Mouse (Mus musculus) stomach, embryonic 16.5 days (tissue): ENCODE data around the gene Kcnma1. TPM values are rescaled to one million over a fixed set of nuclear protein-coding genes. Genes with fewer than 3 reads are reported as not detected.
A peak's percentile ranks its signal among the peaks of the same experiment; 100 is the strongest.

Source experiments
- ATAC-seq: fragments of 200-750 bp; cut with Nextera tagmentation; 2 replicates; pipeline ENCODE4 v1.8.0; 2017; ENCODE audit warnings: moderate number of reproducible peaks, moderate TSS enrichment; ENCODE audit not compliant: insufficient read depth, low FRiP score
- H3K27ac ChIP-seq: fragments of 300-500 bp; sonication (generic); 2 replicates; pipeline ENCODE4 v1.5.1; 2014; ENCODE audit warnings: low read length
- H3K27me3 ChIP-seq: fragments of 300-500 bp; sonication (generic); 2 replicates; pipeline ENCODE4 v1.6.1; 2014; ENCODE audit warnings: low read length, control low read depth, mixed read lengths; ENCODE audit not compliant: control insufficient read depth, insufficient read depth
- H3K36me3 ChIP-seq: fragments of 300-500 bp; sonication (generic); 2 replicates; pipeline ENCODE4 v1.6.1; 2014; ENCODE audit warnings: low read length; ENCODE audit not compliant: control insufficient read depth, insufficient read depth
- H3K4me1 ChIP-seq: fragments of 300-500 bp; sonication (generic); 2 replicates; pipeline ENCODE4 v1.6.1; 2014; ENCODE audit warnings: low read length, control low read depth, mixed read lengths; ENCODE audit not compliant: control insufficient read depth, insufficient read depth
- H3K4me2 ChIP-seq: fragments of 300-500 bp; sonication (generic); 2 replicates; pipeline ENCODE4 v1.6.1; 2014; ENCODE audit warnings: low read depth, low read length, mixed read lengths
- H3K4me3 ChIP-seq: fragments of 300-500 bp; sonication (generic); replicated peaks from 2 replicates; pipeline ENCODE4 v1.5.1; 2014; ENCODE audit warnings: mild to moderate bottlenecking, low read length
- H3K9ac ChIP-seq: fragments of 300-500 bp; sonication (generic); 2 replicates; pipeline ENCODE4 v1.6.1; 2014; ENCODE audit warnings: low read length
- H3K9me3 ChIP-seq: fragments of 300-500 bp; sonication (generic); replicated peaks from 2 replicates; pipeline ENCODE4 v1.6.1; 2016; ENCODE audit warnings: low read length, control low read depth; ENCODE audit not compliant: control insufficient read depth
- WGBS: fragments of 180-500 bp; shearing (Covaris S2); extraction: QIAGEN DNeasy Blood & Tissue Kit; methylation state at CpG from one replicate; pipeline ENCODE4 v1.1.7; 2014; 5-methylcytosine and 5-hydroxymethylcytosine counted together
- polyA plus RNA-seq: library from polyadenylated mRNA; unstranded; fragments of >200 nt; fragmentation: Nextera tagmentation; extraction: Ambion mirVana; gene quantifications from 2 replicates; pipeline ENCODE4 v1.2.1, GENCODE M21; 2015

Gene Kcnma1
- polyA plus RNA-seq, 1 experiment from 2014 or later: 13.4 TPM

DNA sequence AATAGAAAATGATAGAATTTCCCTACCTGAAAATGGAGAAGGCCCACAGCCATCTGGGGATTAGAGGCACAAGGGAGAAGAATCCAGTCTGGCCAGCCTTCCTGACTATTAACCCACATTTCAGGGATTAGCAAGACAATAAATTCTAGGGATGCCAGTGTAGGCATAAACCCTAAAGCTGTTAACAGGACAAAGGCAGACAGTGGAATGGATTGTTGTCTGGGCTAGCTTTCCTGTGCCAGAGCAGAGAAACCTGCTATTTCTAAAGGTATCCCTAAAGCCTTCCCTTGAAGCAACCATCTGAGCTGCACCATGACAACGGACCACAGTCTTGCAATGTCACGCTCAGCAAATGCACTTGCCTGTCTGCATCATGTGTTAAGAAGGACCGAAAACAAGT lies 642.3 kb downstream of the Kcnma1 start:
- ATAC-seq: no peak
- no peaks in the 10 kb centered on the region for H3K4me1 ChIP-seq
- WGBS: 84% methylated on average over 3 of the region's 3 CpGs
- no peaks in the 10 kb centered on the region for H3K36me3 ChIP-seq
- H3K9ac ChIP-seq: no peak overlapping the region
- H3K4me2 ChIP-seq: no peak overlapping the region
- H3K27me3 ChIP-seq: no peaks in the 10 kb centered on the region
- H3K9me3 ChIP-seq: no peaks in the 10 kb centered on the region
- no peak overlapping the region for H3K4me3 ChIP-seq
- no peak overlapping the region for H3K27ac ChIP-seq

DNA sequence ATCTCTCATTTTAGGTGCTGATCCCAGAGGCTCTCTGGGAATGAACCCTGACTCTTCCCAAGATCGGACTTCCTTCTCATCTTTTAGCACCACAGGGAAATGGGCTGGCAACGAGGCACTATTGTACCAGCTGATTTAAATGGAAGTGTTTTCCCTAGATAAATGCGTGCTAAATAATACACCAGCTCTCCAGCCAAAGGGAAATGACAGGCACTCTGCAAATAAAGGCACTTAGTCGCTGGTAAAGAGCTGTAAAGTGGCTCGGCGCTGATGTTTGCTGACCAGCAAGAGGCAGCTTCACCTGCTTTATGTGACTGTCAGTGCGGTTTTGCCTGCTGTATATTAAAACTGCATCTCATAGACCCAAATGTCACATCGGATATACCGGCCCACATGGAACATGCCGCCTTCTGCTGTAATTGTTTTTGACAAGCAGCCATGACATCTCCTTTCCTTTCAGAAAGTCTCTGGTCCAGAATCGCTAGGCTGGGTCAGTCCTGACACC lies 653.7 kb downstream of the Kcnma1 start:
- ATAC-seq: no peak
- H3K27ac ChIP-seq: no peak overlapping the region
- no peak overlapping the region for H3K4me3 ChIP-seq
- H3K4me2 ChIP-seq: no peak overlapping the region
- no peak overlapping the region for H3K9ac ChIP-seq
- H3K9me3 ChIP-seq: no peaks in the 10 kb centered on the region
- no peaks in the 10 kb centered on the region for H3K27me3 ChIP-seq
- no peaks in the 10 kb centered on the region for H3K36me3 ChIP-seq
- no peaks in the 10 kb centered on the region for H3K4me1 ChIP-seq
- 55% methylated on average over 11 of the region's 11 CpGs for WGBS

DNA sequence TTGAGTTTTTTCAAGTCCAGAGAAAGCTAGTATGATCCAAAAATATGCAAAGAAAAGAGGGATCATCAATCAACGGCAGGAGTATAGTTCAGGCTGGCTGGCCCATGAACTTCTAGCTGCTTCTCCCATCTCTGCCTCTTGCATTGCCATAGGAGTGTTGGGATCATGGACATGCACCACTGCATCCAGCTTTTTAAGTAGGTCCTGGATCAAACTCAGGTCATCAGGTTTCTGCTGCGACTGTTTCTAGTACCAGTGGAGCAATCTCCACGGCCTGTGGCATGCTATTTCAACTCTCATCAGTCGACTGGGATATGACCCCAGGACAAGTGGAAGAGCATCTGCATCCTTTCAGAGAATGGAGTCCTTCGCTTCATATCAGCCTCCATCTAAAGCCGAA lies 655.5 kb downstream of the Kcnma1 start:
- WGBS: 91% methylated on average over 6 of the region's 6 CpGs
- no peak for ATAC-seq
- Histone ChIP-seq H3K9me3 (no peaks in the 10 kb centered on the region), H3K36me3 (no peaks in the 10 kb centered on the region), H3K9ac (no peak overlapping the region), H3K27ac (no peak overlapping the region), H3K4me3 (no peak overlapping the region), H3K4me2 (no peak overlapping the region), H3K4me1 (no peaks in the 10 kb centered on the region), H3K27me3 (no peaks in the 10 kb centered on the region)

DNA sequence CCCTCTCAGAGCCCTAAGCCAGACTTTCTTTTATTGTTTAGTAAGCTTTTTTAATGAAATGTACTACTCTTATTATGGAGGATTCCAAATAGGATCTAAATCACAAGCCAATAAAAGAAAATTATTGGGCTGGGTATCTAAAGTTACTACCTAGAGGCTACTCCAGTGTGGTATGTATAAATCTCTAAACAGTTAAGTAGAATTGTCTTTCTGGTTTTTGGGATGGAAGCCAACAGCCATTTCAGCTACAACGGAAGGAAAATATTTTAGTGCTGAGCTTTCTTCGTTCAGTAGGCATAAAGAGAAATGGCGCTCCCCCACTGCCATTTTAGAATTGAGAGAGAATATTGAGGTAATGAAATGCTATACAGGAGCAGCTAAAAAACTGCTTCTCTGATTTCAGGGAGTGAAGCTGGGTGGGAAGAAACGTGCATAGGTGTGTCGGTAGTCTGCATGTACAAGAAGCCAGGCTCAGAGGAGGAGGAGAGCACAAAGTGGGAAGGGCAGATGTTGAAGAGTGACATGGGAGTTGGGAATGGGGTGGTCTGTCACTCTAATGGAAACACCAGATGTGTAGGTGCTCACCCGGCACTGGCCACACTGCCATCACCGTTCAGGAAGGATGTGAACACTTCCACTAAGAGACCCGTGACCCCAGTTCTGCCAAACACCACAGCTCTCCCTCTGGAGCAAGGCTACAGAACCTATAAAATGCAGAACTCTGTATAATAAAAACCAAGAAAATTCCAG lies 656.6 kb downstream of the Kcnma1 start:
- no peak overlapping the region for H3K4me2 ChIP-seq
- H3K36me3 ChIP-seq: no peaks in the 10 kb centered on the region
- no peaks in the 10 kb centered on the region for H3K9me3 ChIP-seq
- no peaks in the 10 kb centered on the region for H3K4me1 ChIP-seq
- H3K27me3 ChIP-seq: no peaks in the 10 kb centered on the region
- H3K27ac ChIP-seq: no peak overlapping the region
- no peak overlapping the region for H3K4me3 ChIP-seq
- H3K9ac ChIP-seq: no peak overlapping the region
- 72% methylated on average over 8 of the region's 8 CpGs for WGBS
- ATAC-seq: no peak

DNA sequence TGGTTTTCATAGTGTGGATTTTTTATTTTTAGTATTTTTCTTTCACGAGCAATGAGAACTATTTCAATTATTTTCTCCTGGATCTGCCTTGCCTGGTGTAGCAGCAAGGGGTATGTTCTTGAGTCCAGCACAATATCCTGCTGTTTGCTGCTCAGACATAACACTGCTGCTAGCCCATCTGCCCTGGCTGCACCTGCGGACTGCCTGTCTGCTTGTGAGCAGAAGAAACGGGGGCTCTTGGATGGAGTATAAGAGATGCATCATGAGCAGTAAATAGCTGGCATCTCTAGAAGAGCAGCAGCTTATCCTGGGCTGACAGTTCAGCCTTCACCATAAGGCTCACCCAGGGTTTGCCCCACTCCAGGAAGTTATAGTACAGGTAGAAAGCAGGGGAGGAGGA lies 687.5 kb downstream of the Kcnma1 start:
- WGBS: 85% methylated on average over 3 of the region's 3 CpGs
- Histone ChIP-seq H3K4me2 (no peak overlapping the region), H3K9me3 (no peaks in the 10 kb centered on the region), H3K27me3 (no peaks in the 10 kb centered on the region), H3K27ac (no peak overlapping the region), H3K4me1 (no peaks in the 10 kb centered on the region), H3K9ac (no peak overlapping the region), H3K36me3 (no peaks in the 10 kb centered on the region), H3K4me3 (no peak overlapping the region)
- no peak for ATAC-seq

DNA sequence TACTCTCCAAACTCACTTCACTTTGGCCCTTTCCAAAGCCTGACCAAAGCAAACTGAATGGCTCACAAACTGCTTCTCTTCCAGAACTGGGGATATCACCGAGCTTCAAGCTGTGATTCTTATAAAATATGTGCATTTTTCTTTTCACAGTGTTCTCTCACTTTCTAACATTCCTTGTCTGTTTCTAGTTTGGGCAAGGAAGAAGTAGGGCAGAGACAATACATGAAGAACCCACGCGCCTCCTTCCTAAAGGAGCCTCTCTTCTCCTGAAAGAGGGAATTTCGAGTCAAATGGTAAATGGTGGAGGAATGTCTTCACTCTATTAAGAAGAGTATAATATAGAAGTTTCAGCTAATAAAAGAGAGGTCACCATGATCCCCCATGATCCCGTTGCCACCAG lies 709.0 kb downstream of the Kcnma1 start:
- H3K27ac ChIP-seq: no peak overlapping the region
- no peak overlapping the region for H3K9ac ChIP-seq
- 84% methylated on average over 5 of the region's 5 CpGs for WGBS
- H3K4me3 ChIP-seq: no peak overlapping the region
- ATAC-seq: no peak
- no peaks in the 10 kb centered on the region for H3K27me3 ChIP-seq
- H3K4me1 ChIP-seq: no peaks in the 10 kb centered on the region
- no peak overlapping the region for H3K4me2 ChIP-seq
- no peaks in the 10 kb centered on the region for H3K9me3 ChIP-seq
- H3K36me3 ChIP-seq: no peaks in the 10 kb centered on the region

DNA sequence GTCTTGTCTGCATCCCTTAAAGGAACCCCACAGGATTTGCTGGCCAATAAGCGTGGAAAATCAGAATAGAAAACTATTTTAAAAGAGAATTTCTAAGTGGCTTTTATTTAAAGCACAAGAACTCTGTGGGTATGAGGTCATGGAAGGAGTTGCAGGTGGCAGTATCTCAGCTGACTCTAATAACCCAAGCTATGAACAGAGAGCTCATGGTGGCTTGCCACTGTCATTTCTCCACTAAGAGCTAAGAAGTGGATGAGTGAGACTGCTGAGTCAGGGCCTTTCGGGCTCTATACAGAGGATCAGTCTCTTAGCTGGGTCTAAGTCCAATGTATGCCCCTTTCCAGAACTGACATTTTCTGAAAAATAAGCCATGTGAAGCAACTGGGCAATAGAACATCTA lies 713.8 kb downstream of the Kcnma1 start:
- H3K4me2 ChIP-seq: no peak overlapping the region
- H3K4me3 ChIP-seq: no peak overlapping the region
- H3K4me1 ChIP-seq: no peaks in the 10 kb centered on the region
- no peak overlapping the region for H3K27ac ChIP-seq
- H3K36me3 ChIP-seq: no peaks in the 10 kb centered on the region
- H3K9ac ChIP-seq: no peak overlapping the region
- no peaks in the 10 kb centered on the region for H3K27me3 ChIP-seq
- H3K9me3 ChIP-seq: no peaks in the 10 kb centered on the region
- no peak for ATAC-seq
- 87% methylated on average over 2 of the region's 2 CpGs for WGBS

DNA sequence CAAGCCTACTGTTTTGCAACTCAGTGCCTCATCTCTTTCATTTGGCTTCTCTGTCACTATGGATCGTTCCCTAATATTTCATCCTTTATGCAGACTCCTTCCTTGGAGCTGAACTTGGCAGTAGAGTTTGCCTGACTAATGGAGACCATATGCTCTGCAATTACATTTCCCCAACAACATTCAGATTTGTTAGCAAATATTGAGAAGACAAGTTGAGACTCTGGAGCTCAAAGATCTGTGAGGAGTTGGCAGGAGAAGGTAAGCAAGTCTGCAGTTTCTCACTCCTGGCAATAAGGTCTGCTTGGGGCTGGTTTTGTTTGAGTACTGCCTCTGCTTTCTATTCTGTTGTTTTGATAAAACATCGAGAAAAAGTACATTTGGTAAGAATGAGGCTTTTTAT lies 723.7 kb downstream of the Kcnma1 start:
- Histone ChIP-seq H3K27me3 (no peaks in the 10 kb centered on the region), H3K4me1 (no peaks in the 10 kb centered on the region), H3K36me3 (no peaks in the 10 kb centered on the region), H3K9me3 (no peaks in the 10 kb centered on the region), H3K27ac (peak overlapping the region; percentile 56; the same call in 1 of the 2 replicates), H3K4me3 (no peak overlapping the region), H3K4me2 (no peak overlapping the region), H3K9ac (no peak overlapping the region)
- WGBS: 53% methylated on average over 2 of the region's 2 CpGs
- peak; percentile 56; the same call in 1 of the 2 replicates for ATAC-seq

DNA sequence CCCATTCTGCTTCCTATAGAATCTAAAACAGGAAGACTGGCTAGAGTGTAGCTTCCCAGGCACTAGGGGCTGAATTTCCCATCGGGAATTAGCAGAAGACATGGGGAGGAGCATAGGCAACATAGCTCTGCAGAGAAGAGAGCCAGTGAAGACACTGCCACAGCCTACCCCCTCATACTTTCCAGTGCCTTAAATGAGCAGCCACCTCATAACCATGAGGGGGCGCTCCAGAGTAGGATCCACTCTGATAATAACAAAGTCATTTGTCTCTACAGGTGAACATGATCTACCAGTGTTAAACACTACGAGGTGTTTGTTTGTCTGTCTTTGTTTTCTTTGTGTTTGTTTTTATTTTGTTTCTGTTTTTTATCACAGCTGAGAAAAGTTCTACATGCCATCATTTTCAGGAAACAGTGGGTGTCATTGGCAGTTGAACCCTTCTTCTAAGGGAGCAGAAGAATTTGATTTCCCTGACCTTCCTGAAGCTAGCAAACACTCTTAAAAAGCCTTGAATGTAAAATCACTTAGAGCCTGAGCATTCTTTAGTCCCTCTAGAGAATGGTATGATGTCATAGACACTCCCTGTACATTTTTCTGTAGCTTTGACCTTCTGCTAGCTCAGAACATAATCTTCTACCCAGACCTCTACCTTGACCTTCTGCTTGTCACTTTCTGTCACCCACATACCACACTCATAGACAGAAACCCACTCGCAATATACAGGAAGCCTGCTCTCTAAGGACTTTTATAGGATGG lies 747.6 kb downstream of the Kcnma1 start:
- Histone ChIP-seq H3K36me3 (no peaks in the 10 kb centered on the region), H3K4me2 (no peak overlapping the region), H3K4me3 (no peak overlapping the region), H3K9ac (no peak overlapping the region), H3K27ac (no peak overlapping the region), H3K27me3 (no peaks in the 10 kb centered on the region), H3K4me1 (no peaks in the 10 kb centered on the region), H3K9me3 (no peaks in the 10 kb centered on the region)
- no peak for ATAC-seq
- WGBS: 49% methylated on average over 4 of the region's 4 CpGs
